Mouse (Mus musculus) hindbrain, embryonic 16.5 days (tissue): Measurements from ENCODE around the gene Myocd. TPM values are rescaled to one million over a fixed set of nuclear protein-coding genes. Genes with fewer than 3 reads are reported as not detected.

Experiments
- ATAC-seq: fragments of 200-750 bp; cut with Nextera tagmentation; 2 replicates; pipeline ENCODE4 v1.8.0; 2017; ENCODE audit warnings: moderate TSS enrichment, moderate library complexity
- H3K27ac ChIP-seq: fragments of 300-500 bp; sonication (generic); 2 replicates; pipeline ENCODE4 v1.5.1; 2014; ENCODE audit warnings: low read depth, mild to moderate bottlenecking, control low read depth, low read length, moderate library complexity
- H3K27me3 ChIP-seq: fragments of 300-500 bp; sonication (generic); replicated peaks from 2 replicates; pipeline ENCODE4 v1.6.1; 2014; ENCODE audit warnings: low read length; ENCODE audit not compliant: control insufficient read depth, insufficient read depth
- H3K36me3 ChIP-seq: fragments of 300-500 bp; sonication (generic); 2 replicates; pipeline ENCODE4 v1.6.1; 2014; ENCODE audit warnings: mild to moderate bottlenecking, low read length, moderate library complexity, mixed read lengths; ENCODE audit not compliant: control insufficient read depth, insufficient read depth
- H3K4me1 ChIP-seq: fragments of 300-500 bp; sonication (generic); 2 replicates; pipeline ENCODE4 v1.6.1; 2014; ENCODE audit warnings: low read depth, low read length; ENCODE audit not compliant: control insufficient read depth, insufficient read depth
- H3K4me2 ChIP-seq: fragments of 300-500 bp; sonication (generic); 2 replicates; pipeline ENCODE4 v1.6.1; 2014; ENCODE audit warnings: mild to moderate bottlenecking, low read length, control low read depth, moderate library complexity
- H3K4me3 ChIP-seq: fragments of 300-500 bp; sonication (generic); 2 replicates; pipeline ENCODE4 v1.5.1; 2014; ENCODE audit warnings: mild to moderate bottlenecking, low read length, control low read depth, moderate library complexity
- H3K9ac ChIP-seq: fragments of 300-500 bp; sonication (generic); 2 replicates; pipeline ENCODE4 v1.6.1; 2014; ENCODE audit warnings: low read depth, mild to moderate bottlenecking, control low read depth, low read length, moderate library complexity
- H3K9me3 ChIP-seq: fragments of 300-500 bp; sonication (generic); 2 replicates; pipeline ENCODE4 v1.6.1; 2014; ENCODE audit warnings: mild to moderate bottlenecking, low read length, moderate library complexity; ENCODE audit not compliant: control insufficient read depth
- WGBS: fragments of 180-500 bp; shearing (Covaris S2); extraction: QIAGEN DNeasy Blood & Tissue Kit; methylation state at CpG from one replicate; pipeline ENCODE4 v1.1.7; 2014; 5-methylcytosine and 5-hydroxymethylcytosine counted together
- polyA plus RNA-seq: library from polyadenylated mRNA; unstranded; fragments of >200 nt; fragmentation: Nextera tagmentation; extraction: Ambion mirVana; gene quantifications from 2 replicates; pipeline ENCODE4 v1.2.1, GENCODE M21; 2015

The Myocd gene
- polyA plus RNA-seq, 1 experiment from 2014 or later, result 0.94 TPM

- H3K27ac ChIP-seq, result no peak overlapping the region
- H3K9ac ChIP-seq, result no peak overlapping the region
- H3K4me3 ChIP-seq, result no peak overlapping the region
- no peaks in the 10 kb centered on the region for H3K9me3 ChIP-seq
- no peaks in the 10 kb centered on the region for H3K36me3 ChIP-seq
- no peak for ATAC-seq
- no peaks in the 10 kb centered on the region for H3K4me1 ChIP-seq
- no peaks in the 10 kb centered on the region for H3K27me3 ChIP-seq
- WGBS, result 68% methylated on average over 13 of the region's 13 CpGs
- no peak overlapping the region for H3K4me2 ChIP-seq
Measured at GRCm38 (mm10) chr11:65204651-65205050, 65.1 kb downstream of the Myocd start.

DNA sequence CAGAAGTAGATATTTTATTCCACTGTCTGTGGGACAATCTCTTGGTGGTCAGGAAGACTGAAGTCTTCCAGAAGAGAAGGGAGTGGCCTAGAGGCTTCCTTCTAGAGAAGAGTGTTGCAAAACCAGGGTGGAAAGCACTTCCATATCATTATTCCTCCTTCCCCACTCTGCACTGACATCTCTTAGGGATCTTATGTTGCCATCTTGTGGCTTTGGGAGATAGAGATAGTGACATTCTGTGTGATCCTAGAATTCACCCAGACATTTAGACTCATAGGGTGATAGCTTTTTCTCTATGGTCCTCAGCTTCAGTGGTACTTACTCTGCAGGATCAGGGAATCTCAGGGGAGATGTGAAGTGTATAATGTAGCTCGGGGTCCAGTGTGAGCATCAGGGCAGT is 66.8 kb downstream of the Myocd start:
- ATAC-seq, result no peak
- Histone ChIP-seq H3K9ac (no peak overlapping the region), H3K27ac (no peak overlapping the region), H3K4me2 (no peak overlapping the region), H3K27me3 (no peaks in the 10 kb centered on the region), H3K9me3 (no peaks in the 10 kb centered on the region), H3K36me3 (no peaks in the 10 kb centered on the region), H3K4me1 (no peaks in the 10 kb centered on the region), H3K4me3 (no peak overlapping the region)
- 91% methylated on average over 1 of the region's 1 CpGs for WGBS

GRCm38 (mm10) chr11:65202236-65202635 is 67.6 kb downstream of the Myocd start:
- Histone ChIP-seq H3K27ac (no peak overlapping the region), H3K4me3 (no peak overlapping the region), H3K36me3 (no peaks in the 10 kb centered on the region), H3K4me2 (no peak overlapping the region), H3K9ac (no peak overlapping the region), H3K4me1 (no peaks in the 10 kb centered on the region), H3K9me3 (no peaks in the 10 kb centered on the region), H3K27me3 (no peaks in the 10 kb centered on the region)
- WGBS, result 47% methylated on average over 5 of the region's 5 CpGs
- no peak for ATAC-seq

DNA sequence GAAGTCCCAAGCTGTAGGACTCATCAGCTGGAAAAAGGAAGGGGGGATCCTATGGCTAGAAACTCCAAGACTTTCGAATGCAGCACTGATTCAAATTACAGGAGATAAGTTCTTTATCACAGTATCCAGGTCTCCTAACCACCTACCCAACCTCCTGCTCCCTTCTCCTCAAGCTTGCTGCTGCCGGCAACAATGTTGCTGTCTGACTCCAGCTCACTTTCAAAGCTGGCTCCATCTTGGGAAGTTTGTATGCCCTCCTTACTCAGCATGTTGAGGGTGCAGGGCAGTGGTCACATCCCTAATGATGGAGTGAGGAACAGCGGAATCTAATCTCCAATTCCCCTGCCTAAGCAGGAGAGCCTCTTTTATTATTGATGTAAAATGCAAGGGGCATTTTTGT is 71.8 kb downstream of the Myocd start:
- WGBS, result 84% methylated on average over 3 of the region's 3 CpGs
- ATAC-seq, result no peak
- H3K9ac ChIP-seq, result no peak overlapping the region
- H3K27me3 ChIP-seq, result 0 out of 2 replicates have a peak, but pooled peaks cover 2% of the 10 kb centered on the region
- H3K4me2 ChIP-seq, result no peak overlapping the region
- H3K4me1 ChIP-seq, result no peaks in the 10 kb centered on the region
- no peaks in the 10 kb centered on the region for H3K9me3 ChIP-seq
- H3K4me3 ChIP-seq, result no peak overlapping the region
- H3K36me3 ChIP-seq, result no peaks in the 10 kb centered on the region
- H3K27ac ChIP-seq, result no peak overlapping the region

DNA sequence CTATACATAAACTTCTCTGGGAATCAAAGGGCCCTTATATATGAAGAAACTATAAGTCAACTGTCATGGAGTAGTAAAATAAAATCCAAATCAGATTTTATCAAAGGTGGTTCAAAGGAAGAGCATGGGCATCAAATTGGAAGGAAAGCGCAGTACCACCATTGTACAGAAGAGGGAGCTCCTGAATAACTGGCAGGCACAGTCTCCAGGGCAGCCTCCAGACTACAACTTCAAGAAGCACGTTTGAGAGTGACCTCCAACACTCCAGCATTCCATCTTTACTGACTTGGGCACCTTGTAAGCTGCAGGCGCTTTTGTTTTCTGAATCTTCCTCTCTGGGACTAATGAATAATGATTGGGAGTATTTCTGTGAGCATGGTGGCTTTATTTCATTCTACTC is 72.5 kb downstream of the Myocd start:
- Histone ChIP-seq H3K36me3 (no peaks in the 10 kb centered on the region), H3K27ac (no peak overlapping the region), H3K4me2 (no peak overlapping the region), H3K4me1 (no peaks in the 10 kb centered on the region), H3K9ac (no peak overlapping the region), H3K4me3 (no peak overlapping the region), H3K9me3 (no peaks in the 10 kb centered on the region), H3K27me3 (0 out of 2 replicates have a peak, but pooled peaks cover 2% of the 10 kb centered on the region)
- WGBS, result 2% methylated on average over 3 of the region's 3 CpGs
- 0 out of 2 replicates have a peak, but pooled peaks have one; percentile 50 for ATAC-seq

GRCm38 (mm10) chr11:65186974-65187373 is 82.8 kb downstream of the Myocd start:
- no peaks in the 10 kb centered on the region for H3K27me3 ChIP-seq
- H3K9ac ChIP-seq, result no peak overlapping the region
- no peak overlapping the region for H3K4me3 ChIP-seq
- 91% methylated on average over 10 of the region's 12 CpGs for WGBS
- no peak for ATAC-seq
- H3K36me3 ChIP-seq, result no peaks in the 10 kb centered on the region
- H3K9me3 ChIP-seq, result no peaks in the 10 kb centered on the region
- no peak overlapping the region for H3K4me2 ChIP-seq
- H3K27ac ChIP-seq, result no peak overlapping the region
- H3K4me1 ChIP-seq, result no peaks in the 10 kb centered on the region

DNA sequence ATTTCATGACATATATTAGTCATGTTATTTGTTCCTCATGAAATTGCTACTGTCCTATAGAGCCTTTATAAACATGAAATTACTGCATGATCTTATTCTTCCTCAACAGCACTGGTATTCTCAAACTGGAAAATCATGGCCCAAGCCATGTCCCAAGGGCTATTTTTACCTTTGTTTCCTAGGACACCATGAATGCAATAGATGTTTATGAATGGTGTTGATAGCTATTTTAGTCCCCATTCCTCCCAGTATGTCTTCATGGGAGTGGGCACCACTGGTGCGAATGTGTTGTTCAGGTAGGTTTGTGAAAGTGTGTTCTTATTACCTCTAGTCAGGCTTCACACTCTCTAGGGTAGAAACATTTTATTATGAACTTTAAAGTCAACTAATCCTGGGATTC is 84.7 kb downstream of the Myocd start:
- no peaks in the 10 kb centered on the region for H3K27me3 ChIP-seq
- no peak overlapping the region for H3K27ac ChIP-seq
- no peaks in the 10 kb centered on the region for H3K9me3 ChIP-seq
- no peaks in the 10 kb centered on the region for H3K4me1 ChIP-seq
- WGBS, result 97% methylated on average over 1 of the region's 1 CpGs
- no peak overlapping the region for H3K9ac ChIP-seq
- ATAC-seq, result no peak
- no peak overlapping the region for H3K4me3 ChIP-seq
- H3K4me2 ChIP-seq, result no peak overlapping the region
- H3K36me3 ChIP-seq, result no peaks in the 10 kb centered on the region

GRCm38 (mm10) chr11:65170121-65170750 is 99.6 kb downstream of the Myocd start:
- Histone ChIP-seq H3K27me3 (no peaks in the 10 kb centered on the region), H3K4me3 (no peak overlapping the region), H3K4me1 (no peaks in the 10 kb centered on the region), H3K9ac (no peak overlapping the region), H3K9me3 (no peaks in the 10 kb centered on the region), H3K36me3 (no peaks in the 10 kb centered on the region), H3K4me2 (no peak overlapping the region), H3K27ac (no peak overlapping the region)
- WGBS, result 86% methylated on average over 4 of the region's 4 CpGs
- no peak for ATAC-seq

DNA sequence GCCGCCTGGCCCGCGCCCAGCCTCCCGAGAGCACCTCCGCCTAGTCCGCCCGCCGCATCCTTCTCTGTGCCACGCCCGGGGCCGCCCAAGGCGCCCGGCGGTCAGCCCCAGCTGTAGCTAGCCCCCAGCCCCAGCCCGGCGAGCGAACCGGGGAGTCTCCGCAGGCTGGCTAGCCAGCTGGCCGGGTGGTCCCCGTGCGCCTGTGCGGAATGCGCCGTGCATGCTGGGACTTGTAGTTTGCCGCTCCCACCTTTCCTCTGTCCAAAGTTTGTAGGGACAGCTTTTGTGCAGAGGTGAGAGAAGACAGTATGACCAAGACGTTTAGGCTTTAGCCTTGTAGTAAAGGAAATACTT is 107.0 kb downstream of the Myocd start, which contains the start of gene Arhgap44:
TSS of gene Arhgap44 (minus strand) at position 195 of the 354 bp plus-strand sequence.
- no peaks in the 10 kb centered on the region for H3K9me3 ChIP-seq
- peak within 1 kb of the TSS; percentile 62 for H3K4me2 ChIP-seq
- no peaks in the 10 kb centered on the region for H3K27me3 ChIP-seq
- peak within 1 kb of the TSS; percentile 84 for H3K4me3 ChIP-seq
- under 1% methylated on average over 27 of the region's 27 CpGs for WGBS
- peak within 1 kb of the TSS; percentile 93 for H3K9ac ChIP-seq
- peak within 1 kb of the TSS; percentile 83 for H3K27ac ChIP-seq
- peaks cover 12% of the 10 kb centered on the region for H3K4me1 ChIP-seq
- H3K36me3 ChIP-seq, result no peaks in the 10 kb centered on the region
- peak; percentile 96 for ATAC-seq
